Mouse (Mus musculus): ENCODE measurements around the gene Mdga1.

DNA sequence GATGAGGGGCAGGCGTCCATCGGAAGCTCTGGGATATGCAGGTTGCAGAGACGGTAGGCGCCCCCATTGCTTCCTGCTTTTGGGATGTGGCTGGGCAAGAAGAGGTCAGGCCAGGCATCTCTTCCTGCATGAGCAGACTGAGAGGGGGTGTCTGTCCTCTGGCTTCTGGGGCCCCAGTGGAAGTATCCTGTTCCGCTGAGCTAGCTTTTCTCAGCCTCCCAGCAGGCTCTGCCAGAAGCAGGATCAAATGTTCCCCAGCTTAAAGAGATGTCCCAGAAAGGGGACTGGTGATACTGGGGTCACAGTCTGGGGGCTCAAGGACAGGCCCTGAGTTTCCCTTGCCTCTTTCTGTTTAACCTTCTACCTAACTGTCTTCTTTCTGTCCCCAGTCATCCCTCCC lies 74.3 kb downstream of the Mdga1 start:
- TF ChIP-seq CTCF (IDR thresholded peaks at IDR 0.05; ENCODE audit: low read depth, low read length): no peak
- no peak for TF ChIP-seq POLR2AphosphoS5 (IDR thresholded peaks at IDR 0.05; ENCODE audit: insufficient replicate concordance, low read depth, low read length)
- TF ChIP-seq TAL1 (conservative IDR thresholded peaks at IDR 0.05; ENCODE audit: low read depth, low read length): no peak
